Mouse (Mus musculus) frontal cortex, adult 2 months (tissue): Measurements from ENCODE around the gene Enpp1. TPM values are rescaled to one million over a fixed set of nuclear protein-coding genes. Genes with fewer than 3 reads are reported as not detected.

Experiments used
- DNase-seq, 2 experiments: peaks; one replicate each; pipeline ENCODE4 v3.0.0; 2022; ENCODE audit warnings: low spot score in 1 of 2; ENCODE audit errors: extremely low spot score in 1 of 2
- polyA plus RNA-seq: library from polyadenylated mRNA; depleted of rRNA; stranded (reverse); fragments of >200 nt; gene quantifications from 2 replicates; pipeline ENCODE4 v1.2.3, GENCODE M21; 2012; rRNA removed

The Enpp1 gene
- 2.1 and 2.6 TPM in 2 replicates for polyA plus RNA-seq

GRCm38 (mm10) chr10:24711480-24712366, at the start of gene Enpp1:
TSS of gene Enpp1 (minus strand) at chr10:24712159.
- DNase-seq, result peak in 1 of 2 experiments; percentile 22

- DNase-seq, result no peak
Measured at GRCm38 (mm10) chr10:24758326-24758915, 46.5 kb upstream of the Enpp1 start.

GRCm38 (mm10) chr10:24754874-24755540, 43.0 kb upstream of the Enpp1 start:
- no peak for DNase-seq

- no peak for DNase-seq
Measured at GRCm38 (mm10) chr10:24754251-24754835, 42.4 kb upstream of the Enpp1 start.

GRCm38 (mm10) chr10:24753536-24754250, 41.7 kb upstream of the Enpp1 start:
- no peak for DNase-seq

GRCm38 (mm10) chr10:24742950-24743487, 31.1 kb upstream of the Enpp1 start:
- DNase-seq, result no peak

GRCm38 (mm10) chr10:24741229-24742198, 29.6 kb upstream of the Enpp1 start:
- no peak for DNase-seq

GRCm38 (mm10) chr10:24739171-24739570, 27.2 kb upstream of the Enpp1 start:
- DNase-seq, result no peak

- DNase-seq, result no peak
Measured at GRCm38 (mm10) chr10:24738456-24738855, 26.5 kb upstream of the Enpp1 start.

GRCm38 (mm10) chr10:24735027-24735777, 23.2 kb upstream of the Enpp1 start:
- DNase-seq, result no peak

GRCm38 (mm10) chr10:24727478-24727877, 15.5 kb upstream of the Enpp1 start:
- DNase-seq, result no peak

- no peak for DNase-seq
Measured at GRCm38 (mm10) chr10:24725197-24725596, 13.2 kb upstream of the Enpp1 start.

GRCm38 (mm10) chr10:24721841-24722240, 9.9 kb upstream of the Enpp1 start:
- no peak for DNase-seq

GRCm38 (mm10) chr10:24719383-24719782, 7.4 kb upstream of the Enpp1 start:
- DNase-seq, result no peak

GRCm38 (mm10) chr10:24718720-24719119, 6.8 kb upstream of the Enpp1 start:
- no peak for DNase-seq

GRCm38 (mm10) chr10:24718058-24718457, 6.1 kb upstream of the Enpp1 start:
- DNase-seq, result no peak

GRCm38 (mm10) chr10:24716232-24716631, 4.3 kb upstream of the Enpp1 start:
- no peak for DNase-seq

GRCm38 (mm10) chr10:24712901-24713300, 942 bp upstream of the Enpp1 start:
- no peak for DNase-seq
